Mouse (Mus musculus) lung, postnatal 36 days (tissue): ENCODE results near the gene Ung.
A peak's percentile ranks its signal among the peaks of the same experiment; 100 is the strongest.

Experiments used
- DNase-seq: peaks from one replicate; pipeline ENCODE4 v3.0.0; 2022; ENCODE audit warnings: mixed read lengths

Ung gene

GRCm38 (mm10) chr5:114131521-114131840, 1.3 kb downstream of the Ung start:
- DNase-seq: peak; percentile 68

GRCm38 (mm10) chr5:114132841-114133240, 2.7 kb downstream of the Ung start:
- DNase-seq: no peak

- DNase-seq: peak; percentile 77
These were observed 3.9 kb downstream of the Ung start for GRCm38 (mm10) chr5:114134091-114134534.

- no peak for DNase-seq
These were observed 5.3 kb downstream of the Ung start for GRCm38 (mm10) chr5:114135516-114135915.

GRCm38 (mm10) chr5:114137481-114138276, 7.5 kb downstream of the Ung start:
- DNase-seq: no peak

- peak; percentile 69 for DNase-seq
These were observed 8.3 kb downstream of the Ung start for GRCm38 (mm10) chr5:114138277-114139164.

- peak; percentile 95 for DNase-seq
These were observed 9.0 kb downstream of the Ung start for GRCm38 (mm10) chr5:114139175-114139574.

- DNase-seq: no peak
These were observed 16.1 kb downstream of the Ung start, which contains the start of gene Acacb for GRCm38 (mm10) chr5:114146028-114146888. Gene Acacb, plus strand, starts transcription at chr5:114146535.

- DNase-seq: no peak
These were observed 17.1 kb downstream of the Ung start for GRCm38 (mm10) chr5:114147043-114147972.

- DNase-seq: no peak
These were observed 22.3 kb downstream of the Ung start for GRCm38 (mm10) chr5:114152359-114153092.

- no peak for DNase-seq
These were observed 23.3 kb downstream of the Ung start for GRCm38 (mm10) chr5:114153490-114153889.

GRCm38 (mm10) chr5:114154765-114155164, 24.6 kb downstream of the Ung start:
- DNase-seq: no peak

GRCm38 (mm10) chr5:114155168-114155933, 25.2 kb downstream of the Ung start:
- peak; percentile 85 for DNase-seq

GRCm38 (mm10) chr5:114157236-114157635, 27.1 kb downstream of the Ung start:
- no peak for DNase-seq

- no peak for DNase-seq
These were observed 31.2 kb downstream of the Ung start for GRCm38 (mm10) chr5:114161424-114161823.

GRCm38 (mm10) chr5:114162106-114162815, 32.1 kb downstream of the Ung start:
- DNase-seq: no peak

- no peak for DNase-seq
These were observed 33.0 kb downstream of the Ung start for GRCm38 (mm10) chr5:114163117-114163696.

- no peak for DNase-seq
These were observed 40.2 kb downstream of the Ung start for GRCm38 (mm10) chr5:114170345-114170744.

- DNase-seq: no peak
These were observed 42.8 kb downstream of the Ung start for GRCm38 (mm10) chr5:114172936-114173335.
